12 mouse cellular contexts compared by ENCODE assay signal in the genomic region with DNA sequence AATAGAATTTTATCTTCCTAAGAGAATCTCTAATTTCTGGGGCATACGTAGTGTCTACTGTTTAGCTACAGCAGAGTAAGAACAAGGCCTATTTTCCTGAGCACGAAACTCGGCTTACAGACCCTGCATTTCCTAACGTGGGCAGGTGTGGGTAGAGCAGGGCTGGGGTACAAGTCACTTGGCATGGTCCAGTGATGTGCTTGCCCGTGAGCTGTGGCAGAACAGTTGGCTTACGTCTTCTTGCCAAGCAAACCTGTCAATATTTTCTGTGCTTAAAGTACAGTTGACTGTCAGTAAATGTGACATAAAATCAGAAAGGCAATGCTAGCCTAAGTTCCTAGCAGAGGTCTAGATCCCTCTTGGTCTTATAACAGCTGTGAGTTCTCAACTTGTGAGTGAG. TPM values are rescaled to one million over a fixed set of nuclear protein-coding genes. Genes with fewer than 3 reads are reported as not detected.
A peak's percentile ranks its signal among the peaks of the same experiment; 100 is the strongest.
DNase-seq lines count a peak whose midpoint lies in the region.
"Had no signal": no experiment of that assay in that cellular context is flagged by ENCODE, and none has a peak within 500 bp of the region (broad histone marks: within the 10 kb centered on the region; RNA-seq: fewer than 3 reads in every experiment).

No protein-coding gene starts in this region.

- DNase-seq in heart, adult 11 months = peak; percentile 80
- DNase-seq in heart, adult 18-20 months = no peak
- DNase-seq in layer of hippocampus, adult 9-11 months = peak; percentile 39
- no peak for DNase-seq in layer of hippocampus, adult 9-10 months (ENCODE audit: low spot score)
- peak; percentile 7 for DNase-seq in testis, postnatal 10 days (ENCODE audit: low spot score)
- no peak for DNase-seq in testis, postnatal 14 days (ENCODE audit: low spot score)
- DNase-seq: adrenal gland, adult 8-10 months; adrenal gland, postnatal 25 days; cerebellum, adult 18-20 months; cerebellum, adult 9-10 months; gastrocnemius, postnatal 10 days; gastrocnemius, postnatal 36 days had no signal

RNA-seq across cellular contexts. Expression of a gene that starts 12.4 kb away (rescaled TPM):
- total RNA-seq in heart, adult 18-20 months (2021) = 10 to 100 TPM; 34.1 to 40.7 TPM

RNA-seq across cellular contexts. Expression of a gene that starts 39.2 kb away (rescaled TPM):
- 10 to 100 TPM; 35.9 to 38.7 TPM for total RNA-seq in heart, adult 18-20 months (2021)

Comparison
In these comparisons a context has a peak if more than half of its experiments do, and no peak if none do; other contexts are left out.
1. DNase-seq: peak in heart, adult 11 months (single experiment), layer of hippocampus, adult 9-11 months (single experiment) and testis, postnatal 10 days (single experiment); none in heart, adult 18-20 months (0 of 2), layer of hippocampus, adult 9-10 months (single experiment) and testis, postnatal 14 days (single experiment).